Mouse (Mus musculus): ENCODE measurements around the gene Epm2aip1. TPM values are rescaled to one million over a fixed set of nuclear protein-coding genes. Genes with fewer than 3 reads are reported as not detected.

Epm2aip1 gene
- total RNA-seq, 2 experiments from 2014 or later = 19.4 to 23.9 TPM

DNA sequence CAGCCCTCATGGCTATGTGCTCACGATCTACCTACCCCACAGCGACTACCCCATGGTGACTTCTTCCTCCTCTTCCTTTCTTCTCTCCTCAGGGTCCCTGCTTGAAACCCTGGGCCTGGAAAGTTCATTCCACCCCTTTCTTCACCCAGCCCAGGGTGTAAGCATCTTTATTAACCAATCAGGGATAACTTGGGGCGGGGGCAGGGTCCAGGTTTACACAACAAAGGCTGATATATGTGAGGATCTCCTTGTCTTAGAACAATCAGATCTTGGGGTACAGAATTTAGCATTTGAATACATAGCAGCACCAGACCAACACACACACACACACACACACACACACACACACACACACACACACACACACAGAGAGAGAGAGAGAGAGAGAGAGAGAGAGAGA lies 13.3 kb downstream of the Epm2aip1 start:
- intact Hi-C loops (cut with DNase I) = no loop called here

DNA sequence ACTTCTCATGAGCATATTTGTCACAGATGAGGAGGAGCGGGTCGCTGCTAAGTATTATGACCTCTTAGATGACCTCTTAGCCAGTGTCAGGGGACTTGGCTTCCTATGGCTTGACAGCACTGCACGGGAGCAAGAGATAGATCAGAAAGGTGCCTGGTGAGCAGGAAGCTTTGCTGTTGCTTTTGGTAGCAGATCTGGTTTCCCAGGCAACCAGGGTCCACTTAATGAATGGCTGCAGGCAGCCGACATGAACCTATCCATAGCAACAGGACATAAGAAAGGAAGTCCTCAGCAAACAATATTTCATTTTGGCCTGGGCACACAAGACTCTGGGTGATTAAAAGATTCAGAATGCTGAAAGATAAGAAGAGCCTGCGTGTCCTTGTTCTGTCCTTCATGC lies 13.9 kb downstream of the Epm2aip1 start:
- intact Hi-C loops (cut with DNase I) = no loop called here
- DNase-seq (ENCODE audit: low spot score) = no peak

More for the DNA sequence above, 13.3 kb downstream of the Epm2aip1 start:
- DNase-seq (ENCODE audit: low spot score) = no peak

DNA sequence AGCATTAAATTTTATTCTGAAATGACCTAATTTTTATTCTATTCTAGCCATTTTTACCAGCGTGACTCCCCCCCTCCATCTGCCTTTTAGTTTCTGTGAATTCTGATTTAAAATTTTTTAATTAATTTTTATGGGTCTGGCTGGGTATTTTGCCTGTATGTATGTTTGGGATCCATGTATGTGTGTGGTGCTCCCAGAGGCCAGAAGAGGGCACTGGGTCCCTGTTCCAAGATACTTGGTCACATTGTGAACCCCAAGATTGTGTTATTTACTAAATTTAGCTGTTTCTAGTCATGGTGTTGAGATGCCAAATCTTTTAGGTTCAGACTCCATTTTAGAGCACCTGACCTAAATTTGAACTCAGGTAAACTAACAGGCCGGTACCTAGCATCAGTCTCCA lies 14.7 kb downstream of the Epm2aip1 start:
- intact Hi-C loops (cut with DNase I) = no loop called here
- DNase-seq (ENCODE audit: low spot score) = no peak

DNA sequence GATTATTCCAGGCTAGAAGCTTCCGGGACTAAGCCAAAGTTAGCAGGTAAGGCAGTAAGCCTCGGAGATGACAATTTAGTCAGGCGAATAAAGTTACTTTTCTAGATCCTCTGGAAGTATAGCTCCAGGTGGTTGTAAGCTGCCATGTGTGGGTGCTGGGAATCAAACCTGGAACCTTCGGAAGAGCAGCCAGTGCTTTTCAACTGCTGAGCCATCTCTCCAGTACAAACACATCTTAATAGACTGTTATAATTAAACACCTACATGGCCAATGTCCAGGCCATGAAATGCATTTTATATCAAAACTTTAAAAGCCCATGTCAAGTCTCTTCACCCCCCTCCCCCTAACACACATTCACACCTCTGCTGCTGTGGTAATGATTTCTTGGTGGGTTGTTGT lies 16.2 kb downstream of the Epm2aip1 start:
- intact Hi-C loops (cut with DNase I) = no loop called here
- DNase-seq (ENCODE audit: low spot score) = no peak

DNA sequence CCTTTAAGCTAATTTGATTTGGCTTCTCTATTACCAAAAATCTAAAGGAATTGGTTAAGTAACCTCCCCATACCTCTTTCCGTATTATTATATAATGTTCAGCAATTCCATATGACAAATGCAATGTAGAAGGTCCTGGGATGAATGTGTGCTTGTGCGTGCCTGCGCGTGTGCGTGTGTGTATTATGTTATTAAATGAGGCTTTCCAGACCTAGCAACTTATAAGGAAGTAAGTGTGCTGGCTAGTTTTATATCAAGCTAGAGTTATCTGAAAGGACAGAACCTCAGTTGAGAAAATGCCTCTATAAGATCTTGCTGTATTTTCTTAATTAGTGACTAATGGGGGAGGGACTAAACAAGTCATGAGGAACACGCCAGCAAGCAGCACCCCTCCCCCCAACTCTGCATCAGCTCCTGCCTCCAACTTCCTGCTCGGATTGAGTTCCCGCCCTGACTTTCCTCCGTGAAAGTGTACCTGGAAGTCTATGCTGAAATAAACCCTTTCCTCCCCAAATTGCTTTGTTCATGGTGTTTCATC lies 17.6 kb downstream of the Epm2aip1 start:
- intact Hi-C loops (cut with DNase I) = no loop called here
- no peak for DNase-seq (ENCODE audit: low spot score)

DNA sequence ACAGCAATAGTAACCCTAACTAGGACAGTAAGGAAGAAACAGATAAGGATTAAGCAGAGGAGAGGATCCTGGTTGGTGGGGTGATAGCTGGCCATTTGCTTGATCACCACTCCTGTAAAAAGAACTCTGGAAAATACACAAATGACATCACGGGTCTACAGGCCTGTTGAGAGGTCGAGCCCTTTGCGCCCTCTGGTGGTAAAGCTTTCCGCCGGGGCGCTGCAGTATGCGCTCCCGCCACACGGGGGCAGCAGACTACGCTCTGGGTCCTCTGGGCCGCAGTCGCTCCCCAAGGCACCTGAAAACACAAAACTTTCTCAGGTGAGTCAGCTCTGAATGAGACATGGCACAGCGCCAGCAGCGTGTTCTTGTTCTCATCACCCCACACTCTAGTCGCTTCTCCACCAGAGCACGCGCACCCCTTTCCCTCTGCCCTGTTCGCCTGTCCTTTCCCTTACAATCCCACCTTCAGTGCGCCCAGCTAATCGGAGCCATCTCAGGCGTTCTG lies 18.2 kb downstream of the Epm2aip1 start:
- peak; percentile 71 for DNase-seq (ENCODE audit: low spot score)
- intact Hi-C loops (cut with DNase I) = no loop called here

DNA sequence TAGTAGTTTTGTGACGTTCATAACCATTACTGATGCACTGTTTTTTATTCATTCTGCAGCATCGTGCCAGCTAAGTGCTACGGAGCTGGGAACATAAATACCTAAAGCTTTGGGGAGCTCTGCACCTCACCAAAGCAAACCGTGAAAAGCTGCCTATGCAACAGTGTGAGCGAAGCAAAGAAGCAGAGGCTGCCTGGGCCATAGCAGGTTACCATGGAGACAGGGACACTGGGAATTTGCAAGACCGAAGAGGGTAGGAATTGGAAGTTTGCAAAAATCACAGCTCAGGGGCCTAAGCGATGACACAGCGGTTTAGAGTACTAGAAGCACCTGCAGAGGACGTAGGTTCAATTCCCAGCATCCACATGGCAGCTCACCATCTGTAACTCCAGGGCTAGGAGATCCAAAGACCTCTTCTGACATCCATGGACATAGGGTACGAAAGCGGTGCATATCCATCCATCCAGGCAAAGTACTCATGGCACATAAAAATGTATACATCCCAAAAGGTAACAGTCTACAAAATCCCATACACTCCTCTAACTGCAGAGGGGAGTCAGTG lies 18.9 kb downstream of the Epm2aip1 start:
- DNase-seq (ENCODE audit: low spot score) = no peak
- intact Hi-C loops (cut with DNase I) = no loop called here

DNA sequence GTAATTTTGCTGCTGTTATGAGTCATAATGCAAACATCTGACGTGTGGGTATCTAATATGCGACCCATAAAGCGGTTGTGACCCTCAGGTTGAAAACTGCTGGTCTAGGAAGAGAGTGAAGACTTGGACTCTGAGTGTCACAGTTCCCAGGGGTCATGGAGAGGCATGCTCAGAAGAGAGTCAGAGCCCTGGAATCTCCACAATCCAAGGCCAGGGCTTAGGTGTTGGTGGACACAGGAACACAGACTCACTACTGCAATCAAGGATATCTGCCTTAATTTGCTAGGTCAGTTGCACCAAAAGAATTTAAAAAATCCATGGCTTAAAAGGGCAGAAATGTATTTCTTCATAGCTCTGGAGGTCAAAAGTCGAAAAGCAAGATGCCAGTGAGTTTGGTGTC lies 21.5 kb downstream of the Epm2aip1 start:
- intact Hi-C loops (cut with DNase I) = no loop called here
- DNase-seq (ENCODE audit: low spot score) = no peak

DNA sequence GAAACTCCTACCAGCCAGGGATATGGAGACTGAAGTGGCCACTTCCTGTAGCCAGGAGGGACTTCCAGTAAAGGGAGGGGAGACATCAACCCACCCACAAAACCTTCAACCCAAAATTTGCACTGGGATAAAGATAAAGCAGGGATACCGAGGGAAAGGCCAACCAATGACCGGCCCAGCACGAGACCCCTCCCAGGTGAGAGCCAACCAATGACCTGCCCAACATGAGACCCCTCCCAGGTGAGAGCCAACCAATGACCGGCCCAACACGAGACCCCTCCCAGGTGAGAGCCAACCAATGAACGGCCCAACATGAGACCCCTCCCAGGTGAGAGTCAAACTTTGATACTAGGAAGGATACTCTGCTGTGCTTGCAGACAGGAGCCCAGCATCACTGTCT lies 23.2 kb downstream of the Epm2aip1 start:
- DNase-seq (ENCODE audit: low spot score) = no peak
- intact Hi-C loops (cut with DNase I) = no loop called here

DNA sequence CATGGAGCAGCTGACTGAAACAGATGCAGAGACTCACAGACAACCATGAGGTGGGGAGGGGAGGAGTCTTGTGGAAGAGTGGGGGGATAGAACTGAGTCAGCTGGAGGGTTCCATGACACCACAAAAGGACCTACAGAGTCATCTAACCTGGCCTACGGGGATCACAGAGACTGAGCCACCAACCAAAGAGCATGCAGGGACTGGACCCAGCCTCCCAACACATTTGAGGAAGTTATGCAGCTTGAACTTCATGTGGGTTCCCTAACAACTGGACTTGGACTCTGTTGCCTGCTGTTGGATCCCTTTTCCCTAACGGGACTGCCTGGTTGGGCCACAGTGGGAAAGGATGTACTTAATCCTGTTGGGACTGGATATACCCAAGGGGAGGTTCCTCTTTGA lies 23.6 kb downstream of the Epm2aip1 start:
- intact Hi-C loops (cut with DNase I) = no loop called here
- DNase-seq (ENCODE audit: low spot score) = no peak

DNA sequence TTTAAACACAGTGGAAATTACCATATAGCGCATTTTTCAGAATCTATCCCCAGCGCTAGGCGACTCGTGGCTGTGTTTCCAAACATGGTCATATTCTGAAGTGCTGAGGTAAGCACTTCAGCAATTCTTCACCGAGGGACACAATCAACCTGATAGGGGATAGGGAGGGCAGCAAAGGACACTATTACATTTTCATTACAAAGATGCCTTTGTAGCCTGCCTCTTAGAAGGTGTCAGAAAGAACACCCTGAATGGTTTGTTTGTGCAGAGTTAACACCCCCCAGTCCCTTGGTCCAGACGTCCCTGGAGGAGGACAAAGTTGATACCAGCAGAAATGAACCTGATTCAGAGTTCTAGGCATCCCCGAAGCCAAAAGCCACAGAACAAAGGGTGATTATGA lies 24.7 kb downstream of the Epm2aip1 start:
- intact Hi-C loops (cut with DNase I) = no loop called here
- DNase-seq (ENCODE audit: low spot score) = no peak

DNA sequence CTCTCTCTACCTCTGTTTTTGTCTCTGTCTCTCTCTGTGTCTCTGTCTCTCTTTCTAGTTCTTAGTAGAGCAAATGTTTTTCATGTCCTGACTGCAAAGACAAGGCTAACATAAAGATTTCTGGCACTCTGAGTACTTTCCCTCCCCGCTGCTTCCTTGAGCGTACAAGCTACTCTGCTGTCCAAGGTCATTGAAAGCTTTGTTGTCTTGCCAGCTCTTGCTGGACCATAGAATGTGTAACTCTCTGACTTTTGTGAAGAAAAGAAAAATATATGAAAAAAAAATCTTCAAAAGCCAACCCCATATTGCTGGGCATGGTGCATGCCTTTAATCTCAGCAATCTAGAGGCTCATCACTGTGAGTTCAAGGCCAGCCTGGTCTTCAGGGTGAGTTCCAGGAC lies 26.9 kb downstream of the Epm2aip1 start:
- intact Hi-C loops (cut with DNase I) = no loop called here
- DNase-seq (ENCODE audit: low spot score) = no peak

DNA sequence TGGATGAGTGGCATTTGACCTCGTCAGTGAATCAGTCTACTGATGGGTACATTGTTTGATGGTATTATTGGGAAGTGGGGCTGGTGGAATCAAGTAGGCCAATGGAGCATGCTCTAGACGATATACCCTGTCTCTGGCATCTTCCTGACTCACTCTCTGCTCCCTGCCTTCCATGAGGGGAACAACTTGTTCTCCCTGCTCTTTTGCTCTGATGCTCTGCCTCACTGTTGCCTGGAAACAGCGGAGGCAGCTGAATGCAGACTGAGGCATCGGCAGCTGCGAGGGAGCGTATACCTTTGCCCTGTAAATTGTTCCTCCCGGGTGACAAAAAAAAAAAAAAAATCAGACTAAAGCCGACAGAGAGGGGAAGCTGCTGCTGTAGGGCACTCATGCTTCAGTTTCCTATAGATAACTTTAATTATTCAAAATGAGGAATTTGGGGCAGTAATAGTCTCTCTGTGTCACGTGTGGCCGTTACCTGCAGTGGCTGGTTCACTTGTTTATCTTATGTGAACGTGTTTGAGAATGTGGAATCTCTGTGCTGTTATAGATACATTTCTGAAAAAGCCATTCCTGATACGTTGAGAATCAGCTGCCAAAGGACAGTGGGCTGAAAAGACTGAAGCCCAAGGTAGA lies 30.6 kb downstream of the Epm2aip1 start:
- DNase-seq (ENCODE audit: low spot score) = no peak
- intact Hi-C loops (cut with DNase I) = no loop called here

DNA sequence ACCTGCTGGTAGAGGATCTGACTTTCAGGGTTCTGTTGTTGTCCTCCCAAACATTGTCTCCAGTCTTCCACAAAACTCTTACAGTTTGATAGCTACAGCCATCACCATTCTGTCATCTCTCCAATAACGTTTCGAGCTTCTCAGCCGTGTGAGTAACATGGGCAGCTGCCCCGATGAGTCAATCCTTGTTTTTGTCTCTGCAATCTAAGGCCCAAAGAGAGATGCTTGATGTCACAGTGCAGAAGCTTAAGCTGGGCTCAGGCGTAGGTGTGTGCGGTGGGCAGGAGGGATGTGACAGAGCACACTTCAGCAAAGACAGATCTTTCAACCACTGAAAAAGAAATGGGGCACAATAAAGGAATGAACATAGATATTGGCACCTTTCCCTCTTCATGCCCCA lies 32.3 kb downstream of the Epm2aip1 start:
- no peak for DNase-seq (ENCODE audit: low spot score)
- intact Hi-C loops (cut with DNase I) = no loop called here

DNA sequence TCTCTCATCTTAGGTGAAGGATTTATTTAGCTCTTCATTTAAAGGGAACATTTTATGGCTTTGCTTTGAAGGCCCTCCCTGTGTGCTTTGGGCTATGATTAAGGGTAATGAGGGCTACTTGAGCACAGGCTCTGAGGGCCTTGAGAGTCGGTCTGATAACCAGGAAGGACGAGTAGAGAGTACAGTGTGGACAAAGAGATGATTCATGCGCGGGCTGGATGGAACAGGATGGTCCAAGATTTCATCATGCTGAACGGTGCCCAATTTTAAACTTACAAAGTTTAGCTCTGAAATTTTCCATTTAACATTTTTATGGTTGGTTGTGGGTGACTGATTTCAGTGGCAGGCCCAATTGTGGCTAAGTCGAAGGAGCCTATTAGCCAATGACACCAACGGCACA lies 34.4 kb downstream of the Epm2aip1 start:
- intact Hi-C loops (cut with DNase I) = no loop called here
- DNase-seq (ENCODE audit: low spot score) = no peak

DNA sequence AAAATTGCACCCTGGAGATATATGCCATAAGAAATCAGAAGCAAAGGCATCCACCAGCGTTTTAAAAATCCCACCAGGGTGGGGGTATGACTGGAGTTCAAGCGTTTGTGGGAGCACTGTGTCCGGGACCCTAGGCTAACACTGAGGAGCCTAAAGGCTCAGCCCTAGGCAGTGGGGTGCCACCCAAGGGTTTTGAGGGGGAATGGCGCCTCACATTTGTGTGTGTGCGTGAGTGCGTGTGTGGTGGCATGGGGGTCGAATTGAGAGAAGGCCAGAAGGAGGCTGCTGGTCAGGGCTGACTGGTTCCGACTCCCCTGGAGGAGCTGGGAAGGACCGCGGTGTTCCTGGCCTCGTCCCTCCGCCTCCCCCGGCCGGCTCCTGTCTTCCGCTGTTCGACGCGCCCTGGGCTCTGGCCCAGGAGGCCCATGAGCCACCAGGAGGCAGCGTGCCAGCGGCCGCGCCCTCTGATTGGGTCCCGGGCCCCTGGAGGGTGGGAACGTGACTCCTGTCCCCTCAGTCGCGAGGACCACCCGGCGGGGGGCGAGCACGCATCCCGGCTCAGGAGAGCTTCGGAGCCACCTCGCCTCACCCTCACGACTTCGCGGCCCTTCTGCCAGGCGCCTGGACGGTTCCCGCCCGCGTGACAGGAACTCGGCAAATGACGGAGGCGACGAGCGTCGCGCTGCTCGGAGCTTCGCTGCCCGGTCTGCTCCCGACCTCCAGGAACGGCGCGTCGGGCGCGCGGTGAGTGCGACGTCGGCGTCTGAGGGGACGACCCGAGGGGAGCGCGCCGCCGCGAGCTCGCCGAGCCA lies 39.5 kb downstream of the Epm2aip1 start, which contains the start of gene Trank1:
Gene Trank1 (plus strand): TSS at position 709 of the 812 bp plus-strand sequence.
- DNase-seq (ENCODE audit: low spot score) = no peak
- intact Hi-C loops (cut with DNase I) = no loop called here

DNA sequence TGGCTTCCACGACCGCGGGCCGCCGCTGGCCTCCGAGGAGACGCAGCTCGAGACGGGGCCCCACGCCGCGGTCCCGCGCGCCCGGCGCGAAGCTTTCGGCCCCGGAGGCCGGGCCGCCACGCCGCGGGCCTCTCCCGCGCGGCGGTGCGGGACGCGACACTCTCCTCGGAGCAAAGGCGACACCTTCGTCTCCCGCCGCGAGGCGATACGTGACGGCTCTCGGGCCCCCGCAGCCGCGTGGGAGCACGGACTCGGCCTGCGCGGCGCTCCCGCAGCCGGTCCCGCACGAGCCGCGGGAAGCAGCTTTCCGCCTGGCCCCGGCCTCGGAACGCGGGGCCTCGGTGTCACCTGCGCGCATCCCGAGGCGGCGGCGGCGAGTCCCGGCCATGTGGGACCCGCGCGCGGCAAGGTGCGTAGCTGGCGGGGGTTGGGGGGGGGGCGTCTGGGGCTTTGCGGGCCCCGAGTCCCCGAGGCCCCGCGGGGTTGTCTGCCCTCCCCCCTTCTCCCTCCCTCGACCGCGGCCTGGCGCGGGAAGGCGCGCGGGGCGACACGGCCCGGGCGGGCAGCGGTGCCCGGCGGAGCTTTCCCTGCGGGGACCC lies 40.2 kb downstream of the Epm2aip1 start:
- DNase-seq (ENCODE audit: low spot score) = no peak
- intact Hi-C loops (cut with DNase I) = no loop called here

DNA sequence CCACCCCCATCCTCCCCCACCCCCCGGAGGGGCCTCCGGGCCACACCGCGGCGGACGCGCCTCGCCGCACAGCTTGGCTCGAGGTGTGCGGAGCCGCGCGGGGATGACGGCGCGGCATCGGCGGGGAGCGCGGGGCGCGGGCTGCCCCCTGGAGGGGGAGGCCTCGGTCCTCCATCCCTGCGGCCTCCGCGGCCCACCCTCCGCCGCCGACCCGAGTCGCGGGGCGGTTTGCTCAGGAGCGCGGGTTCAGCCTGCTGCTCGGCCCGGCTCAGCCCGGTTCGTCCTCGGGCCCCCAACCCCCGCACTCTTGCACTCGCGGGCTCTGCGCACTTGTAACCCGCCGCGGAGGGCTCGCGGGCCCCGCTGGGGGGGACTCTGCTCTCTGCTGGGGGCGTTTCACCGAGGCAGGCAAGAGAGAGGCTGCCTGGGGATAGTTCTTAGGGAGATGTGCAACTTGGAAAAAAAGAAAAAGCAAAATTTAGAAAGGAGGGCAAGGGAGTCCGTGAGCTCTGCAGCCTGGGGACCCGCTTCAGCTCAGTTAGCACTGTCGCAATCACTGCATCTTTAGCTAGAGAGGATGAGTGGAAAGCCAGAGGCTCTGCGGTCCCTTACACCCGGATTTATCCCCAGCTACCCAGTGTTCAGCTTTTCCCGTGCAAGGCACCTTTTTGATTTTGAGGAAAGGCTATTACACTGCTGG lies 40.9 kb downstream of the Epm2aip1 start:
- intact Hi-C loops (cut with DNase I) = no loop called here

DNA sequence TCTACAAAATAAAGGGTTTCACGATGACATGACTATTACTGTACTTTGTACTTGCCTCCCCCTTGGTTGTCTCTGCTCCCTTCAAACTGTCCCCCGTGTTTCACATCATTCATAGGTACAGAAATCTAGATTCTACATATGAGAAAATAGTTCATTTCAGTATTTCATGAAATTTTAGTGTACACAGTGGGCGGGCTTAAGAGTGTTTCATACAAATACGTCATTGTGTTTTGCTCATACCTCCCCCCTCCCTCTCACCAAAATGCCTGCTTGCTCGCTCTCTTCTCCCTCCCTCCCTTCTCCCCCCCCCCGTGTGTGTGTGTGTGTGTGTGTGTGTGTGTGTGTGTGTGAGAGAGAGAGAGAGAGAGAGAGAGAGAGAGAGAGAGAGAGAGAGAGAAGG lies 41.6 kb downstream of the Epm2aip1 start:
- intact Hi-C loops (cut with DNase I) = no loop called here
- DNase-seq (ENCODE audit: low spot score) = no peak

More for the DNA sequence above, 40.9 kb downstream of the Epm2aip1 start:
- DNase-seq (ENCODE audit: low spot score) = no peak

DNA sequence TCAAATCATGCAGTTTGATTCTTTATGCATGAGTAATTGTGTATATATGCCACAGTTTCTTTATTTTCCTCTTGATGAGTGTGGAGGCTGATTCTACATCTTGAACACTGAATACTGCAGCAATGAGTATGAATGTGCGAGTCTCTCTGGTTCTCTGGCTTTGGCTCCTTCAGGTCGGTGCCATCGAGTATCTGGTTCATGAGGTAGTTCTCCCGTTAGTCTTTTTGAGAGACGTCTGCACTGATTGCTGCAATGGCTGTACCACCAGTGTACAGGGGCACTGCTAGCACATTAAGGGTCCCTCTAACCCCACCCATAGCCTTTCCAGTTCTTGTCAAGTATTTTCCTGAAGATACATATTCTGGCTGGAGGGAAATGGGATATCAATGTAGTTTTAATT lies 42.1 kb downstream of the Epm2aip1 start:
- intact Hi-C loops (cut with DNase I) = no loop called here
- no peak for DNase-seq (ENCODE audit: low spot score)

Data from heart, postnatal 25 days (tissue).